Mouse (Mus musculus) embryonic stem cell, embryonic (primary cell): ENCODE measurements around the gene Prune1.

ENCODE experiments used
- CTCF ChIA-PET, 4 experiments: fragments of 300-600 bp in 2 of 4; fragments of 350-600 bp in 2 of 4; sonication (Branson Sonifier 250); formaldehyde crosslinking; loops; one replicate each; lab custom pipeline; 2022; ENCODE audit warnings: inconsistent platforms in 2 of 4; lab: Charles Lee
- POLR2A ChIA-PET, 4 experiments: fragments of 300-600 bp in 2 of 4; fragments of 350-600 bp in 2 of 4; sonication (Branson Sonifier 250); formaldehyde crosslinking; loops; one replicate each; lab custom pipeline; 2022; ENCODE audit warnings: antibody characterized with exemption in 4 of 4, inconsistent platforms in 1 of 4; lab: Charles Lee

The Prune1 gene

GRCm38 (mm10) chr3:95243086-95243485 lies 38.8 kb downstream of the Prune1 start:
- CTCF ChIA-PET, result interaction anchor here in 1 of 4 experiments (0.6 kb wide), 1 partner anchor 59 kb away, joined by 3 read pairs; no protein-coding TSS in a partner anchor

GRCm38 (mm10) chr3:95241498-95241897 lies 40.4 kb downstream of the Prune1 start, which contains the start of gene Gm128:
Gene Gm128 (minus strand): TSS chr3:95241598.
- CTCF ChIA-PET, result interaction anchor here (0.6 to 2.4 kb wide), 6 partner anchors 10 to 143 kb away, joined by 3 to 7 read pairs (median 3); partner anchors contain the start of gene Anxa9 (in 1 of the 4)
- POLR2A ChIA-PET, result interaction anchor here (0.6 to 19.2 kb wide), 35 partner anchors 8 to 410 kb away, joined by 3 to 360 read pairs (median 5); partner anchors contain the start of genes Bnipl (in 3 of the 4), Gabpb2 (in 3 of the 4), Cdc42se1 (in 2 of the 4) and Mllt11 (in 2 of the 4)

More at GRCm38 (mm10) chr3:95243086-95243485, 38.8 kb downstream of the Prune1 start:
- POLR2A ChIA-PET, result interaction anchor here in 3 of 4 experiments (0.5 to 19.2 kb wide), 11 partner anchors 8 to 385 kb away, joined by 4 to 360 read pairs (median 5); partner anchors contain the start of genes Cdc42se1 (in 3 of the 3), Mllt11 (in 2 of the 3), Bnipl (in 1 of the 3) and Gabpb2 (in 1 of the 3)

GRCm38 (mm10) chr3:95240900-95241299 lies 41.0 kb downstream of the Prune1 start:
- ChIA-PET POLR2A (interaction anchor here (0.6 to 19.2 kb wide), 37 partner anchors 9 to 411 kb away, joined by 3 to 360 read pairs (median 5); partner anchors contain the start of genes Bnipl (in 3 of the 4), Gabpb2 (in 3 of the 4), Cdc42se1 (in 2 of the 4) and Mllt11 (in 2 of the 4)), CTCF (interaction anchor here in 3 of 4 experiments (0.5 to 2.4 kb wide), 9 partner anchors 10 to 616 kb away, joined by 3 to 8 read pairs (median 4); partner anchors contain the start of genes Bnipl (in 1 of the 3) and Gabpb2 (in 1 of the 3))

- ChIA-PET CTCF (interaction anchor here in 3 of 4 experiments (0.5 to 2.4 kb wide), 5 partner anchors 9 to 97 kb away, joined by 3 to 7 read pairs (median 4); partner anchors contain the start of gene Gabpb2 (in 1 of the 3)), POLR2A (interaction anchor here in 3 of 4 experiments (0.6 to 19.2 kb wide), 20 partner anchors 8 to 224 kb away, joined by 3 to 360 read pairs (median 8); partner anchors contain the start of genes Bnipl (in 2 of the 3), Cdc42se1 (in 2 of the 3), Gabpb2 (in 2 of the 3) and Mllt11 (in 2 of the 3))
Observed at GRCm38 (mm10) chr3:95239971-95240370, 41.9 kb downstream of the Prune1 start.

GRCm38 (mm10) chr3:95239022-95239421 lies 42.9 kb downstream of the Prune1 start:
- ChIA-PET POLR2A (interaction anchor here in 3 of 4 experiments (0.7 to 19.2 kb wide), 12 partner anchors 7 to 79 kb away, joined by 3 to 360 read pairs (median 6); partner anchors contain the start of genes Gabpb2 (in 2 of the 3), Bnipl (in 1 of the 3), Mllt11 (in 1 of the 3) and Sema6c (in 1 of the 3)), CTCF (interaction anchor here in 1 of 4 experiments (0.9 to 1.4 kb wide), 3 partner anchors 8 to 96 kb away, joined by 3 to 4 read pairs (median 3); no protein-coding TSS in a partner anchor)

- ChIA-PET CTCF (no interaction called here), POLR2A (interaction anchor here in 2 of 4 experiments (0.6 to 19.2 kb wide), 4 partner anchors 9 to 149 kb away, joined by 3 to 360 read pairs (median 13); partner anchors contain the start of genes Gabpb2 (in 2 of the 2) and Cdc42se1 (in 1 of the 2))
Observed at GRCm38 (mm10) chr3:95237541-95238099, 44.3 kb downstream of the Prune1 start.

GRCm38 (mm10) chr3:95235386-95236301 lies 46.2 kb downstream of the Prune1 start:
- POLR2A ChIA-PET, result interaction anchor here in 3 of 4 experiments (0.6 to 19.2 kb wide), 36 partner anchors 8 to 398 kb away, joined by 3 to 360 read pairs (median 4); partner anchors contain the start of genes Gabpb2 (in 2 of the 3), Prune1 (in 2 of the 3), Bnipl (in 1 of the 3) and Cdc42se1 (in 1 of the 3)
- CTCF ChIA-PET, result interaction anchor here in 3 of 4 experiments (0.5 to 1.4 kb wide), 5 partner anchors 12 to 963 kb away, joined by 3 to 5 read pairs (median 3); partner anchors contain the start of genes Gabpb2 (in 1 of the 3) and Tmod4 (in 1 of the 3)

GRCm38 (mm10) chr3:95233303-95233980 lies 48.4 kb downstream of the Prune1 start:
- CTCF ChIA-PET, result interaction anchor here in 1 of 4 experiments (0.7 kb wide), 1 partner anchor 59 kb away, joined by 4 read pairs; no protein-coding TSS in a partner anchor
- POLR2A ChIA-PET, result interaction anchor here in 2 of 4 experiments (0.8 to 19.2 kb wide), 6 partner anchors 9 to 49 kb away, joined by 4 to 360 read pairs (median 8); partner anchors contain the start of genes Gabpb2 (in 2 of the 2), Bnipl (in 1 of the 2), Gm128 (in 1 of the 2) and Mindy1 (in 1 of the 2)

- POLR2A ChIA-PET, result interaction anchor here in 3 of 4 experiments (0.6 to 19.2 kb wide), 16 partner anchors 9 to 217 kb away, joined by 3 to 360 read pairs (median 12); partner anchors contain the start of genes Gabpb2 (in 3 of the 3), Gm128 (in 2 of the 3), Prune1 (in 2 of the 3) and Mindy1 (in 1 of the 3)
- CTCF ChIA-PET, result no interaction called here
Observed at GRCm38 (mm10) chr3:95232771-95233170, 49.1 kb downstream of the Prune1 start.

- ChIA-PET CTCF (interaction anchor here (0.5 to 2.1 kb wide), 15 partner anchors 9 to 383 kb away, joined by 3 to 16 read pairs (median 3); partner anchors contain the start of genes Gabpb2 (in 2 of the 4) and Gm128 (in 1 of the 4)), POLR2A (interaction anchor here (0.6 to 19.2 kb wide), 54 partner anchors 7 to 1181 kb away, joined by 3 to 360 read pairs (median 5); partner anchors contain the start of genes Gm128 (in 4 of the 4), Gabpb2 (in 3 of the 4), Bnipl (in 2 of the 4) and Mindy1 (in 2 of the 4))
Observed at GRCm38 (mm10) chr3:95231298-95232221, 50.3 kb downstream of the Prune1 start, which contains the start of gene Mllt11. Gene Mllt11 (minus strand): TSS chr3:95232171.

- ChIA-PET CTCF (interaction anchor here (0.5 to 2.1 kb wide), 16 partner anchors 8 to 87 kb away, joined by 3 to 16 read pairs (median 3); partner anchors contain the start of genes Gabpb2 (in 2 of the 4) and Gm128 (in 1 of the 4)), POLR2A (interaction anchor here (0.6 to 19.2 kb wide), 63 partner anchors 8 to 1182 kb away, joined by 3 to 360 read pairs (median 5); partner anchors contain the start of genes Gm128 (in 4 of the 4), Gabpb2 (in 3 of the 4), Bnipl (in 2 of the 4) and Mindy1 (in 2 of the 4))
Observed at GRCm38 (mm10) chr3:95230495-95231297, 51.2 kb downstream of the Prune1 start.

GRCm38 (mm10) chr3:95229781-95230494 lies 51.9 kb downstream of the Prune1 start:
- POLR2A ChIA-PET, result interaction anchor here (0.6 to 19.2 kb wide), 44 partner anchors 9 to 438 kb away, joined by 3 to 360 read pairs (median 5); partner anchors contain the start of genes Gabpb2 (in 4 of the 4), Gm128 (in 3 of the 4), Mindy1 (in 2 of the 4) and Bnipl (in 1 of the 4)
- CTCF ChIA-PET, result interaction anchor here in 3 of 4 experiments (0.7 to 3.2 kb wide), 7 partner anchors 8 to 22 kb away, joined by 3 to 16 read pairs (median 4); partner anchors contain the start of gene Gabpb2 (in 1 of the 3)
